Mouse (Mus musculus): ENCODE measurements around the gene Hexa. TPM values are rescaled to one million over a fixed set of nuclear protein-coding genes. Genes with fewer than 3 reads are reported as not detected.

The Hexa gene
- total RNA-seq, 2 experiments from 2014 or later, result 45.8 to 52.7 TPM

DNA sequence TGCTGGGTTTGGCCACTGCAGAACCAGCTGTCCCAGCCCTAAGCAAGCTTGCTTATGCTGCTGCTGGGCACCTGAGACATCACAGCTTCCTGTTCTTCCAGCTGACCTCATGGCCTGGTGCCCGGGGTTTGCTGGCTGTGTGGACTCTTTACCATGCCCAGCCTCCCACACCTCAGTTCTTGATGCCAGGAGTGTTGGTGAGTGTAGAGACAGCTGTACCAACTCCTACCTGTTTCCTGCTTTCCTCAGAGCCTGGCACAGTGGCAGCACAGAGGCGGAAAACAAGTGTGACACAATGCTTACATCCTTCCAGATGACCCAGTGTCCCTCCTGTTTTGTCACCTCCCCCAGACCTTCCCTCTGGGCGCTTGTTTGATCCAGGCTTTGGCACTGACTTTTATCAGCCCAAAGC is 12.3 kb downstream of the Hexa start:
- peak in 1 of 2 experiments; percentile 13 for DNase-seq (ENCODE audit: extremely low spot score in 1 of 2, low spot score in 1 of 2)

DNA sequence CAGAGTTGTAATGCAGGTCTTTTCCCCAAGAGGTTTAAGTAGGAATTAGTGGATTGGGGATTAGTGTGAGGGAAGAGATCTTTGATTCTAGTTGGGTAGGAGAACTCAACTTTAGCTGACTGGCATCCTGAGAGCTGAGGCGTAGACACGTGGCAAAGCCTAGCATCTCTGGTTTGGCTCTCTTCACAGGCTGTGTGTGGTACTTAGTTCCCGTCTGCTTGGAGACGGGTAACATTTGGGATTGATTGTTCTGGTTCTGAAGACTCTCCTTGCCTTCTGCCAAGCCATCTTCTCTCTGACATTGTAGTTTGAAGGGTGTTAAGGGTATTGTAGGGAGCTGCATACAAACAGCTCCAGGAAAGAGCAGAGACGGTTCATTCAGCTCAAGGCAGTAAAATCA is 13.3 kb downstream of the Hexa start:
- DNase-seq (ENCODE audit: extremely low spot score in 1 of 2, low spot score in 1 of 2), result no peak

DNA sequence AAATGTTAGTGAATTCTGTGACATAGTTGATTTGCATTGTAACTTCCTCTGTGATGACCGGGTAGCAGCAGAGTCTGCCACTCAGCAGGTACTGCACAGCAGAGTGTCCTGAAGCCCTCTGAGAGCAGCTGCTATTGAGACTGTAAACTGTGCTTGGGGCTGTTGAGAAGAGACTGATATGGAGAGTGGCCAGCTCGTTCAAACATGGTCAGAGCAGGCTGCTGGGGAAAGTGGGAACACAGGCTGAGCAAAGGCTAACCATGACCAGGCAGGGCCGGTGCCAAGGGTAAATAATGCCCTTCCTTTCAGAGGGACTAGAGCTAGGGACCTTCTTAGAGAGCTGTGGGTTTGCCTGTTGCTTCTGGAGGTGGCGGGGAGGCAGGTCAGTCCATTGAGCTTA is 14.4 kb downstream of the Hexa start:
- no peak for DNase-seq (ENCODE audit: extremely low spot score in 1 of 2, low spot score in 1 of 2)

DNA sequence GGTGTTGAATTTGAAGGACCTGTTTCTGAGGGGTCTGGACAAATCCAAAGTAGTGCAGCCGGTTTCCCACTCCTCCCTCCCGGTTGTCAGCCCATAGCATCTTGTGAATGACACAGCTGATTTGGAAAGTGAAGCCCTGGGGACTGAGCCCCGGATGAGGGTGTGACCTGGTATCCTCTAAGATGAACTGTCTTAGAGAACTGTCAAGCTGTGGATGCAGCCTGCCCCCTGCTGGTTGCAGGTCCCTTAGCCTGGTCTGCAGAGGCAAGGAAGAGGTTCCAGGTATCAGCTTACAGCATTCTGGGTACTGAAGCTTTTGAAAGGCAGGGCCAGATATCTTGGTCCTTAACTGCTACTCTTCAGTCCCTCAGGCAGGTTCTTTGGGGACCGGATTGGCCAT is 26.3 kb downstream of the Hexa start:
- DNase-seq (ENCODE audit: extremely low spot score in 1 of 2, low spot score in 1 of 2), result peak; percentile 45 to 75

DNA sequence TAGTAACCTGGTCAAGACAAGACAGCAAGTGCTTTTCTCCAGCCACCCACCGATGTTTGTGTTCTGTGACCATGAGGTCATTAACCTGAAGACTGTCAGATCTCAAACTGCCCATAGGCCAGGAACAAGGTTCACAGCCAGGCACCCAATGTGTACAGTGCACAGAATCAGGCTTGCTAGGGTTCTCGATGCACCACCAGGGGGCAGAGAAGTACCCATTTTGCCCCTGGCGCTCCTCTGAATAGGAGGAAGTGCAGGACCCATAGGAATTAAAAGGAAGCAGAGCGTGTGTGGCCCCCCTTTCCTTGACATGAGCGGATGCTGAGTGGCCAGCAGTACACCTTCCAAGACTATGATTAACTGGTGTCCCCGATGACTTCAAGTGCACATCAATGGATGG is 27.8 kb downstream of the Hexa start:
- DNase-seq (ENCODE audit: extremely low spot score in 1 of 2, low spot score in 1 of 2), result peak in 1 of 2 experiments; percentile 74

- no peak for DNase-seq (ENCODE audit: extremely low spot score in 1 of 2, low spot score in 1 of 2)
These were observed 32.5 kb downstream of the Hexa start for GRCm38 (mm10) chr9:59571852-59572251.

- DNase-seq (ENCODE audit: extremely low spot score in 1 of 2, low spot score in 1 of 2), result no peak
These were observed 38.1 kb downstream of the Hexa start for GRCm38 (mm10) chr9:59577401-59577800.

DNA sequence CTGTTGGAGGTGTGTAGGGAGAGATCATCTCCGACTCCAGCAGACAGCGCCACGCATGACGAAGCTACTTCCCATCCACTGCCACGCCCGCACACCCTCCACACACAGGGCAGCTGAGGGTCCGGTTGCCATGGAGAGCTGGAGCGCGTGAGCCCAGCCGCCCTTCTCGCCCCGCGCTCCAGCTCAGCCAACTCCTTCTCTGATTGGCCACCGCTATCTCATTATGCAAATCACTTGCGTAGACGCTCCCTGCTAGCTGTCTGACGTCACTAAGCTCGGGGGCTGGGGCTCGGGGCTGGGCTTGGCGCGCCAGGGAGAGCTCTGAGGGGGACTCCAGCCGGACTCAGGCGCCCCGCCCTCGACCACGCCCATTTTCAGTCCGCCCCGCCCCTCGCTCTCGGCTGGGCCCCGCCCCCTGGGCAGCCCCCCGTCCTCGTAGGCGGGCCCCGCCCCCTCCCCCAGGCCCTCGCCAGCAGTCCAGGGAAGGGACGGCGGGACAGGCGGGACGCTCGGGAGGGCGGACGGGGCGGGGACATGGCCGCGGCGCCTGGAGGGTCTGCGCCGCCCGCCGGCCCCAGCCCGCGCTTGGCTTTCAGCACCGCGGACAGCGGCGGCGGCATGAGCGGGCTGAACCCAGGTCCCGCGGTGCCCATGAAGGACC is 38.6 kb downstream of the Hexa start, which contains the start of gene Celf6:
Celf6 (plus strand) TSS at position 74 of the 661 bp plus-strand sequence.
- peak; percentile 78 for DNase-seq (ENCODE audit: extremely low spot score in 1 of 2, low spot score in 1 of 2)

- DNase-seq (ENCODE audit: extremely low spot score in 1 of 2, low spot score in 1 of 2), result no peak
These were observed 39.1 kb downstream of the Hexa start for GRCm38 (mm10) chr9:59578505-59578867.

DNA sequence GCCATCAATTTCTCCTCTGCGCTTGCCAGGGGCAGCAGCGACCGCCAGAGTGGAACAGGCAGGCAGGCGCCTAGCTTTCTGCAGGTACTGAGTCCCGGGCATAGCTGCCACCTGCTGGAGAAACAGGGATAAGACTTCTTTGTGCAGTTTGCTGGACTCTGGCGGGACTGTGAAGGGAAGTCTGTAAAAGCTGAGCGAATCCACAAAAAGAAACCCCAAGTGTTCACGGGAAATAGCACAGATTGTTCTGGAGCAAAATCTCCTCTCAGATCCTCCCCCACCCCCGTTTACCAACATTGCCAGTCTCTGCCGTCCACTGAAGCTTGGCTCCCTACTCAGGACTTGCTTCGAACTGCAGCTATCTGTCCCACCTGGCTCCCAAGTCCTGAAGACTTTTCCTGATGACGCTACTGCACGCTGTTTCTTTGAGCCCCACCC is 45.5 kb downstream of the Hexa start:
- DNase-seq (ENCODE audit: extremely low spot score in 1 of 2, low spot score in 1 of 2), result peak; percentile 58 to 68

DNA sequence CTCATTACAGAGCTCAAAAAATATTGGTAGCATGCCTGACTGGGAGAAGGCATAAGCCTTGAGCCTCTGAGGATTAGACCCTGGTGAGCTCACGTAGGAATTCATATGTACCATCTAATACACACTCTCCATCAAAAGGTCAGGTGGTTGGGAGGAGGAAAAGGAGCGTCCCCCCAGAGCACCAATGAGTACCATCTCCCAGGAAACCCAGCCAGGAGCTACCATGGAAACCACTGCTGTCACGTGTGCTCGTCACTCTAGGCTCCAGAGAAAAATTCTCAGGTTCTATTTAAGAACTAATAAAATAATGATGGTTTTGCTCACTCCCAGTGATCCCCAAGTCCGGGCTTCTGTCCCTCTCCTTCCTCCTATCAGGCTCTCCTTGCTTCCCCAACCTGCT is 48.9 kb downstream of the Hexa start:
- DNase-seq (ENCODE audit: extremely low spot score in 1 of 2, low spot score in 1 of 2), result peak in 1 of 2 experiments; percentile 22

DNA sequence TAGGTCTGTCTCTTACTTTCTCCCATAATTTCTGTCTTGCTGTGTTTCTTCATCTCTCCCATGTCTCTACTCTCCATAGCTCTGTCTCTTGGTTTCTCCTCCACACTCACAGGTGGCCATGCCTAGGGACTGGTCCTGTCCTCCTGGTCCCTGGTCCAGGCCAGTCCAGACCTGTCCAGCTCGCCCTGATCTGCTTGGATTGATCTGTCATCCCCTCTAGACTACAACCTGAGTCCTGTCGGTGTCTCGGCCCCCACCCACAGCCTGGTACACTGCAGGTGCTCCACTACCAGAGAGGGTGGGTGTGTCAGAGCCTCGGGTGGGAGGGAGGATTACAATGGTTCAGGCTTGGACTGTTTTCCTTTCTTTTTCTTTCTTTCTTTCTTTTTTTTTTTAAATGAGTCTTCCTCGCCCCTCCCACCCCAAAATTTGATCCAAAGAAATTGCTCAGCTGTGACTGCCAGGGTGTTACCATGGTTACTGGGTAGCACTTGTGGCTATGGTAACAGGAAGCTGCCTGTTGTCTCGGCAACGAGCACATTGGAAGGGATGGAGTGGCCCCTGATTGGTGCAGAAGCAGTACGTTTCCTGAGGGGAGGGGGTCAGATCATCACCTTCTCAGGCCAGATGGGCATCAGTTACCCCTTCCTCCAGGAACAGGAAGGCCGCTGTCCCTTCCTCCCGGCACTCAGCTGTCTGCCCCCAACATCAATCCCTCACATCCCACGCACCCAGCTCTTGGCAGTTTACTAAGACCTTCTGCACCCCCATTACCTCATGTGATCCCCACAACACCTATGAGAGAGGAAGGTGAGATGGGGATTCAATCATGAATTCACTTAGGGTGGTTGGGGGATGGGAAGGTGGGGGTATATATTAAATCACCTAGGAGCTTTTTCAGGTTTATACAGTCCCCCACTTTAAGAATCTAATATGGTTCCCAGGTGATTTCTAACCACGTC is 49.7 kb downstream of the Hexa start:
- DNase-seq (ENCODE audit: extremely low spot score in 1 of 2, low spot score in 1 of 2), result peak; percentile 46 to 58

DNA sequence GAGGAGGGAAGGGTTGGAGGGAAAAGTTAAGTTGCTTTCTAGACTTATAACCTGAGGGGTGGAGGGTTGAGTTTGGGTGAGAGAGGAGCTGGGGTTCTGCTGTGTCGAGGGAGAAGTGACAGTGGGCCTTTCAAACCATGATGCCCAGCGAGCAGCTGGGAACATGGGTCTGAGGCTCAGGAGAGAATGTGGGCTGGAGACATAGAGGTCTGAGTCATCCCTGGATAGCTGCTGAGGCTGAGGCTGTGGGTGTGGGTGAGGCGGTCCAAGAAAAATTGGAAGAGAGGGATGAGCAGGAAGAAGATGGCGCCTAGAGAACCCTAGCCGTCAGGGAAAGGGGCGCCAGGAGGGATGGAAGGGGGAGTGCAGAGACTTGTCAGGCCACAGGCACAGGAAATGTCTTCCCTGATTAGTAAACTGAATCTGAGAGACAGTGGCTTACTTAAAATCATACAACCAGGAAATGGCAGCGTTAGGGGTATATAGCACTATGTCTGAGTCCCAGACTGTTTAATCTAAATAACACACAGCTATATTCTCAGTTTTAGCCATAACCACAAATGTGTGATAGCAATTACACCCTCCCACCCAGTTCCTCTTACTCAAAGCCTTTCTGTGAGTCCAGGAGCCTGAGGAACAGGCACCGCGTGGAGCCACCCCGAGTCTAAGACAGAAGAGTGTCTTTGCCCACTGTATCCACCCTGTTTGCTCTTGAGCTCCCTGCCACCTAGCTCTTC is 50.5 kb downstream of the Hexa start:
- DNase-seq (ENCODE audit: extremely low spot score in 1 of 2, low spot score in 1 of 2), result no peak

DNA sequence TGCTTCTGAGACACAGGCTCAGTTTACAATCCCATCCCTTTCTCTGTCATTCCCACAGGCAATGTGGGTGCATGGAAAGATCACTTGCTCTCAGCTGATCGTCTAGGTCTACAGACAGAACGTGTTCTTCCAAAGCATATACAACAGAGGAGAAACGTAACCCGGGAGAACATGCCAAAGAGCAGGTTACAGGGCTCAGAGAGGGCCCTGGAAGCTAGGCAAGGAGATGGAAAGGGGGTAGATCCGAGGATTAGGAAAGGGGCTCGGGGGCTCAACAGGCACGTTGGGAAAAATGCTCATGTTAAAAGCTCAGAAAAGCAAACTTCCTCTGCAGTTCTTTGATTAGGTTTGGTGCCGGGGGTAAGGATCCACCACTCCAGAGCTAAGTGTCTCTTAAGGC is 62.3 kb downstream of the Hexa start:
- DNase-seq (ENCODE audit: extremely low spot score in 1 of 2, low spot score in 1 of 2), result no peak

GRCm38 (mm10) chr9:59605967-59606366 is 66.6 kb downstream of the Hexa start:
- DNase-seq (ENCODE audit: extremely low spot score in 1 of 2, low spot score in 1 of 2), result no peak

GRCm38 (mm10) chr9:59610950-59611349 is 71.6 kb downstream of the Hexa start:
- DNase-seq (ENCODE audit: extremely low spot score in 1 of 2, low spot score in 1 of 2), result no peak

Other genes starting within 250 kb of the Hexa start
- 10 to 100 TPM; 16.2 to 16.6 TPM for gene Adpgk, start 248.0 kb upstream of the Hexa start, total RNA-seq (2021)
- 10 to 100 TPM; 35.8 to 42.9 TPM for gene Bbs4, start 186.0 kb upstream of the Hexa start, total RNA-seq (2021)
- 100 to 1,000 TPM in 1 of 2 experiments, 10 to 100 TPM in 1; 97.3 to 100 TPM for gene Arih1, start 52.9 kb upstream of the Hexa start, total RNA-seq (2021)
- 1 to 10 TPM; 2.0 to 2.1 TPM for gene Tmem202, start 307 bp downstream of the Hexa start, total RNA-seq (2021)
- gene Celf6, start 38.4 kb downstream of the Hexa start, total RNA-seq (2021), result 10 to 100 TPM; 23.7 to 25.6 TPM
- 100 to 1,000 TPM; 138 to 142 TPM for gene Parp6, start 77.7 kb downstream of the Hexa start, total RNA-seq (2021)
- 1,000 to 10,000 TPM; 1,212 to 1,366 TPM for gene Pkm, start 116.8 kb downstream of the Hexa start, total RNA-seq (2021)
- gene Gramd2, start 140.6 kb downstream of the Hexa start, total RNA-seq (2021), result 1 to 10 TPM; 4.9 to 7.3 TPM
- 1 to 10 TPM; 9.2 to 9.7 TPM for gene Senp8, start 211.2 kb downstream of the Hexa start, total RNA-seq (2021)
- 10 to 100 TPM; 57.4 to 66.3 TPM for gene Myo9a, start 211.4 kb downstream of the Hexa start, total RNA-seq (2021)